Mouse (Mus musculus) MEL (cell line): Measurements from ENCODE around the gene Sox5. TPM values are rescaled to one million over a fixed set of nuclear protein-coding genes. Genes with fewer than 3 reads are reported as not detected.

ENCODE experiments used
- DNase-seq: peaks from one replicate; pipeline ENCODE4 v3.0.0; 2011; ENCODE audit warnings: low read depth, low spot score
- H3K27ac ChIP-seq: 2 replicates; pipeline ENCODE4 v1.5.1; 2012; ENCODE audit warnings: low read depth, mild to moderate bottlenecking, control low read depth, low read length, moderate library complexity; ENCODE audit not compliant: control insufficient read depth
- H3K27me3 ChIP-seq, 2 experiments: fragments of 150-350 bp in 1 of 2; sonication (generic) in 1 of 2; 2 replicates each; pipeline ENCODE4 v1.6.1; 2012; ENCODE audit warnings: low read length in 2 of 2, mild to moderate bottlenecking in 2 of 2, improper control_type of control experiment in 1 of 2, moderate library complexity in 1 of 2; ENCODE audit not compliant: insufficient read depth in 2 of 2, control insufficient read depth in 1 of 2
- H3K36me3 ChIP-seq, 2 experiments: 2 replicates each; pipeline ENCODE4 v1.6.1; 2012 to 2014; ENCODE audit warnings: low read length in 2 of 2, improper control_type of control experiment in 1 of 2, inconsistent platforms in 1 of 2, mild to moderate bottlenecking in 1 of 2; ENCODE audit not compliant: insufficient read depth in 2 of 2, control insufficient read depth in 1 of 2
- H3K4me1 ChIP-seq, 2 experiments: fragments of 150-350 bp in 1 of 2; sonication (generic) in 1 of 2; 2 replicates each; pipeline ENCODE4 v1.6.1; 2012; ENCODE audit warnings: low read length in 2 of 2, improper control_type of control experiment in 1 of 2, mild to moderate bottlenecking in 1 of 2; ENCODE audit not compliant: insufficient read depth in 2 of 2, control insufficient read depth in 1 of 2
- H3K4me3 ChIP-seq, 2 experiments: fragments of 150-350 bp in 1 of 2; sonication (generic) in 1 of 2; 2 replicates each; pipeline ENCODE4 v1.5.1; 2012; ENCODE audit warnings: low read depth in 2 of 2, low read length in 2 of 2, mild to moderate bottlenecking in 2 of 2, moderate library complexity in 2 of 2, control low read depth in 1 of 2, improper control_type of control experiment in 1 of 2; ENCODE audit not compliant: control insufficient read depth in 1 of 2, insufficient read depth in 1 of 2
- H3K79me2 ChIP-seq: 2 replicates; pipeline ENCODE4 v1.6.1; 2012; ENCODE audit warnings: mild to moderate bottlenecking, low read length, moderate library complexity; ENCODE audit not compliant: control insufficient read depth, poor library complexity, insufficient read depth
- H3K9ac ChIP-seq: 2 replicates; pipeline ENCODE4 v1.6.1; 2012; ENCODE audit warnings: low read depth, mild to moderate bottlenecking, control low read depth, low read length, moderate library complexity; ENCODE audit not compliant: control insufficient read depth, poor library complexity, severe bottlenecking
- H3K9me3 ChIP-seq: fragments of 150-350 bp; sonication (generic); replicated peaks from 2 replicates; pipeline ENCODE4 v1.6.1; 2012; ENCODE audit warnings: mild to moderate bottlenecking, low read length, improper control_type of control experiment, moderate library complexity; ENCODE audit not compliant: insufficient read depth
- BHLHE40 ChIP-seq: IDR thresholded peaks from 2 replicates; pipeline ENCODE4 v1.6.1; 2012; ENCODE audit warnings: low read depth, mild to moderate bottlenecking, inconsistent platforms, low read length, improper control_type of control experiment, borderline replicate concordance
- CTCF ChIP-seq, 3 experiments: IDR thresholded peaks in 2 of 3; conservative IDR thresholded peaks in 1 of 3; 2 replicates each; pipeline ENCODE4 v1.5.1; 2011 to 2012; ENCODE audit warnings: low read length in 3 of 3, low read depth in 2 of 3, mild to moderate bottlenecking in 2 of 3, improper control_type of control experiment in 1 of 3, inconsistent platforms in 1 of 3, mixed read lengths in 1 of 3, moderate library complexity in 1 of 3; ENCODE audit not compliant: control insufficient read depth in 1 of 3, insufficient read depth in 1 of 3, poor library complexity in 1 of 3, severe bottlenecking in 1 of 3
- ELF1 ChIP-seq: IDR thresholded peaks from 2 replicates; pipeline ENCODE4 v1.6.1; 2014; ENCODE audit warnings: low read depth, mild to moderate bottlenecking, inconsistent platforms, low read length, improper control_type of control experiment, moderate library complexity
- EP300 ChIP-seq, 2 experiments: IDR thresholded peaks; 2 replicates each; pipeline ENCODE4 v1.6.1; 2011; ENCODE audit warnings: improper control_type of control experiment in 2 of 2, low read length in 2 of 2, low read depth in 1 of 2, mild to moderate bottlenecking in 1 of 2
- ETS1 ChIP-seq: IDR thresholded peaks from 2 replicates; pipeline ENCODE4 v1.6.1; 2012; ENCODE audit warnings: low read depth, mild to moderate bottlenecking, inconsistent platforms, low read length, improper control_type of control experiment, moderate library complexity
- GABPA ChIP-seq: IDR thresholded peaks from 2 replicates; pipeline ENCODE4 v1.6.1; 2012; ENCODE audit warnings: low read depth, mild to moderate bottlenecking, inconsistent platforms, low read length, improper control_type of control experiment, moderate library complexity
- GATA1 ChIP-seq: IDR thresholded peaks from 2 replicates; pipeline ENCODE4 v1.6.1; 2011; ENCODE audit warnings: low read depth, low read length, improper control_type of control experiment
- HCFC1 ChIP-seq: IDR thresholded peaks from 2 replicates; pipeline ENCODE4 v1.6.1; 2012; ENCODE audit warnings: low read depth, mild to moderate bottlenecking, inconsistent platforms, low read length, improper control_type of control experiment, moderate library complexity
- JUND ChIP-seq: IDR thresholded peaks from 2 replicates; pipeline ENCODE4 v1.6.1; 2011; ENCODE audit warnings: low read depth, mild to moderate bottlenecking, improper control_type of control experiment, low read length
- KAT2A ChIP-seq: conservative IDR thresholded peaks from 2 replicates; pipeline ENCODE4 v1.6.1; 2012; ENCODE audit warnings: low read depth, low read length, improper control_type of control experiment, inconsistent platforms
- MAFK ChIP-seq: IDR thresholded peaks from 2 replicates; pipeline ENCODE4 v1.6.1; 2011; ENCODE audit warnings: low read depth, mild to moderate bottlenecking, low read length, improper control_type of control experiment, borderline replicate concordance
- MEF2A ChIP-seq: IDR thresholded peaks from 2 replicates; pipeline ENCODE4 v1.6.1; 2014; ENCODE audit warnings: low read depth, mild to moderate bottlenecking, inconsistent platforms, low read length, improper control_type of control experiment; ENCODE audit not compliant: poor library complexity, insufficient replicate concordance, severe bottlenecking; ENCODE audit errors: extremely low read depth
- MXI1 ChIP-seq: IDR thresholded peaks from 2 replicates; pipeline ENCODE4 v1.6.1; 2011; ENCODE audit warnings: mild to moderate bottlenecking, low read depth, low read length, improper control_type of control experiment
- NRF1 ChIP-seq: IDR thresholded peaks from 2 replicates; pipeline ENCODE4 v1.6.1; 2014; ENCODE audit warnings: low read depth, mild to moderate bottlenecking, inconsistent platforms, low read length, improper control_type of control experiment, moderate library complexity; ENCODE audit not compliant: poor library complexity, insufficient read depth, severe bottlenecking
- POLR2AphosphoS2 ChIP-seq: IDR thresholded peaks from 2 replicates; pipeline ENCODE4 v1.6.1; 2011; ENCODE audit warnings: low read length, improper control_type of control experiment
- POLR2AphosphoS5 ChIP-seq: IDR thresholded peaks from 2 replicates; pipeline ENCODE4 v1.6.1; 2012; ENCODE audit warnings: low read depth, borderline replicate concordance, mild to moderate bottlenecking, inconsistent platforms, low read length, moderate library complexity, mixed read lengths
- RAD21 ChIP-seq: IDR thresholded peaks from 2 replicates; pipeline ENCODE4 v1.6.1; 2011; ENCODE audit warnings: mild to moderate bottlenecking, low read depth, low read length, improper control_type of control experiment
- RCOR1 ChIP-seq: IDR thresholded peaks from 2 replicates; pipeline ENCODE4 v1.6.1; 2012; ENCODE audit warnings: low read depth, mild to moderate bottlenecking, inconsistent platforms, low read length, improper control_type of control experiment
- SIN3A ChIP-seq: IDR thresholded peaks from 2 replicates; pipeline ENCODE4 v1.6.1; 2012; ENCODE audit warnings: low read length, improper control_type of control experiment, inconsistent platforms
- TAL1 ChIP-seq: IDR thresholded peaks from 2 replicates; pipeline ENCODE4 v1.6.1; 2012; ENCODE audit warnings: mild to moderate bottlenecking, inconsistent platforms, low read length, moderate library complexity, mixed read lengths
- TBP ChIP-seq: IDR thresholded peaks from 2 replicates; pipeline ENCODE4 v1.8.0; 2011; ENCODE audit warnings: low read depth, low read length, improper control_type of control experiment
- UBTF ChIP-seq: IDR thresholded peaks from 2 replicates; pipeline ENCODE4 v1.6.1; 2012; ENCODE audit warnings: low read depth, mild to moderate bottlenecking, inconsistent platforms, low read length, improper control_type of control experiment, moderate library complexity, borderline replicate concordance; ENCODE audit not compliant: insufficient read depth
- USF1 ChIP-seq: IDR thresholded peaks from 2 replicates; pipeline ENCODE4 v1.6.1; 2014; ENCODE audit warnings: low read depth, mild to moderate bottlenecking, inconsistent platforms, low read length, improper control_type of control experiment, moderate library complexity
- USF2 ChIP-seq, 2 experiments: IDR thresholded peaks; 2 replicates each; pipeline ENCODE4 v1.6.1; 2011 to 2012; ENCODE audit warnings: improper control_type of control experiment in 2 of 2, low read length in 2 of 2, borderline replicate concordance in 1 of 2, inconsistent platforms in 1 of 2, low read depth in 1 of 2, mild to moderate bottlenecking in 1 of 2; ENCODE audit not compliant: insufficient read depth in 1 of 2
- ZKSCAN1 ChIP-seq: IDR thresholded peaks from 2 replicates; pipeline ENCODE4 v1.6.1; 2012; ENCODE audit warnings: low read depth, mild to moderate bottlenecking, inconsistent platforms, low read length, improper control_type of control experiment, moderate library complexity
- ZMIZ1 ChIP-seq: IDR thresholded peaks from 2 replicates; pipeline ENCODE4 v1.6.1; 2012; ENCODE audit warnings: low read depth, mild to moderate bottlenecking, inconsistent platforms, low read length, improper control_type of control experiment, moderate library complexity
- polyA plus RNA-seq, 2 experiments: library from polyadenylated mRNA; stranded (reverse) in 1 of 2; unstranded in 1 of 2; fragments of >175 nt in 1 of 2; fragments of >200 nt in 1 of 2; gene quantifications; 2 replicates each; pipeline versions ENCODE4 v1.2.1 to v1.2.4; 2012; ENCODE audit warnings: low replicate concordance in 2 of 2, low read depth in 1 of 2; ENCODE audit not compliant: insufficient read length in 2 of 2, insufficient read depth in 1 of 2, missing spikeins in 1 of 2
- total RNA-seq: library from RNA; depleted of rRNA; stranded (reverse); fragments of 300-350 nt; gene quantifications from 2 replicates; pipeline ENCODE4 v1.2.3, GENCODE M21; 2012

Gene Sox5
- total and polyA plus RNA-seq, 3 experiments: 0.19 to 3.0 TPM; not detected in 1

GRCm38 (mm10) chr6:143904693-143905031, 877.1 kb downstream of the Sox5 start:
- TF ChIP-seq NRF1 (no peak), ZMIZ1 (no peak), BHLHE40 (no peak), ELF1 (no peak), USF2 (IDR thresholded peaks at IDR 0.05; ENCODE audit: borderline replicate concordance in 1 of 2, insufficient read depth in 1 of 2, low read depth in 1 of 2, low read length in 2 of 2) (no peak), JUND (no peak), KAT2A (no peak), ZKSCAN1 (no peak), TBP (no peak), GABPA (no peak), GATA1 (no peak), MXI1 (no peak), TAL1 (no peak), POLR2AphosphoS5 (no peak), HCFC1 (no peak), CTCF (IDR thresholded peaks at IDR 0.05 in 2 of 3, conservative IDR thresholded peaks at IDR 0.05 in 1 of 3; ENCODE audit: control insufficient read depth in 1 of 3, insufficient read depth in 1 of 3, low read depth in 2 of 3, low read length in 3 of 3, poor library complexity in 1 of 3, severe bottlenecking in 1 of 3) (no peak)
- Histone ChIP-seq H3K27ac (no peak overlapping the region), H3K79me2 (no peaks in the 10 kb centered on the region), H3K9ac (no peak overlapping the region), H3K4me3 (no peak overlapping the region), H3K4me1 (no peaks in the 10 kb centered on the region), H3K27me3 (no peaks in the 10 kb centered on the region), H3K9me3 (no peaks in the 10 kb centered on the region), H3K36me3 (no peaks in the 10 kb centered on the region; a peak in 1 of 4 replicates)
- no peak for DNase-seq

DNA sequence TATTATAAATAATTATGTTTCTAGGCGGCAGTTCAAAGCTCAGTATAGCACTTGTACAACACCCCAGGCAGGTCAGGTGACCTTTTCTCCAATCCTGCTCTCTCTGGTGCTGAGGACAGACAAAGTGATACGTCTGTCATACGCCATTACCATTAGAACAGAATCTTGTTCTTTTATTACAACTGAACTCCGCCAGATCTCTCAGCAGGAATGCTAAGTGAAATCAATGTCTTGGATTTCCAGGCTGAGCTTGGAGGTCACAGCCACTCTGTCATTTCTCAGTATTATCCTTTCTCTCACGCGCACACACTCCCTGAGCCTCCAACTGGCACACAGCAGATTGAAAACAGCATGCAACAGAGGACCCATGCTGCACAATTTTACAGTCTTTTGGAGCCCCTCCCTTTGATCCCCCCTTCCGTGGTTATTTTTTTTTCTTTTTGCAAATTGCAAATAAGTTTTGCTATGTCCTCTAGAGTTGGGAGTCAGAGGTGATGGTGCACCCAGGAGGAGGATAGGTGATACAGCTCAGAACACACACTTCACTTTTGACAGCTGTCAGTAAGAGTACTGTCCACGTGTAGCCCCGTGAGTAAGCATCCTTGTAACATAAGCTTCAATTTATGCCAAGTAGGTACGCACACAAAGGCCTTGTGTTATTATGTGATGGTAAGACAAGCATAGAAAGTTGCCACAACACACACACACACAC, 877.6 kb downstream of the Sox5 start:
- H3K9me3 ChIP-seq: no peaks in the 10 kb centered on the region
- H3K79me2 ChIP-seq: no peaks in the 10 kb centered on the region
- no peak for DNase-seq
- H3K36me3 ChIP-seq: no peaks in the 10 kb centered on the region; a peak in 1 of 4 replicates
- no peak overlapping the region for H3K4me3 ChIP-seq
- H3K27me3 ChIP-seq: no peaks in the 10 kb centered on the region
- no peak overlapping the region for H3K9ac ChIP-seq
- H3K4me1 ChIP-seq: no peaks in the 10 kb centered on the region
- no peak overlapping the region for H3K27ac ChIP-seq
- TF ChIP-seq SIN3A (no peak), RAD21 (no peak), POLR2AphosphoS5 (no peak), RCOR1 (no peak), CTCF (IDR thresholded peaks at IDR 0.05 in 2 of 3, conservative IDR thresholded peaks at IDR 0.05 in 1 of 3; ENCODE audit: control insufficient read depth in 1 of 3, insufficient read depth in 1 of 3, low read depth in 2 of 3, low read length in 3 of 3, poor library complexity in 1 of 3, severe bottlenecking in 1 of 3) (no peak), MAFK (no peak), GABPA (no peak), JUND (no peak), USF1 (no peak), KAT2A (no peak), UBTF (no peak), MEF2A (no peak), POLR2AphosphoS2 (no peak), EP300 (IDR thresholded peaks at IDR 0.05; ENCODE audit: low read depth in 1 of 2, low read length in 2 of 2) (no peak), ETS1 (no peak), BHLHE40 (no peak), ZKSCAN1 (no peak), HCFC1 (no peak)
